Mouse (Mus musculus): Measurements from ENCODE around the gene E130311K13Rik. TPM values are rescaled to one million over a fixed set of nuclear protein-coding genes. Genes with fewer than 3 reads are reported as not detected.

Gene E130311K13Rik
- polyA plus RNA-seq, 1 experiment from 2014 or later, result 5.3 TPM

- H3K4me2 ChIP-seq, result no peak overlapping the region
- no peaks in the 10 kb centered on the region for H3K9me3 ChIP-seq (replicated peaks)
- no peaks in the 10 kb centered on the region for H3K27me3 ChIP-seq (replicated peaks)
- no peak overlapping the region for H3K9ac ChIP-seq
- no peak overlapping the region for H3K27ac ChIP-seq (ENCODE audit: poor library complexity, severe bottlenecking)
- no peaks in the 10 kb centered on the region for H3K36me3 ChIP-seq
- H3K4me1 ChIP-seq (replicated peaks), result peaks cover 5% of the 10 kb centered on the region; the same call in 1 of the 2 replicates
- ATAC-seq (ENCODE audit: insufficient number of reproducible peaks, low FRiP score), result no peak
- 69% methylated on average over 7 of the region's 7 CpGs for WGBS
- H3K4me3 ChIP-seq, result no peak overlapping the region
Observed at GRCm38 (mm10) chr3:63893677-63894076, 35.6 kb downstream of the E130311K13Rik start.

GRCm38 (mm10) chr3:63892154-63892553 is 37.1 kb downstream of the E130311K13Rik start:
- H3K27ac ChIP-seq (ENCODE audit: poor library complexity, severe bottlenecking), result no peak overlapping the region
- no peak overlapping the region for H3K4me2 ChIP-seq
- H3K4me1 ChIP-seq (replicated peaks), result no peaks in the 10 kb centered on the region
- H3K36me3 ChIP-seq, result no peaks in the 10 kb centered on the region
- 46% methylated on average over 3 of the region's 3 CpGs for WGBS
- H3K4me3 ChIP-seq, result no peak overlapping the region
- no peaks in the 10 kb centered on the region for H3K9me3 ChIP-seq (replicated peaks)
- H3K9ac ChIP-seq, result no peak overlapping the region
- no peaks in the 10 kb centered on the region for H3K27me3 ChIP-seq (replicated peaks)
- no peak for ATAC-seq (ENCODE audit: insufficient number of reproducible peaks, low FRiP score)

- no peaks in the 10 kb centered on the region for H3K36me3 ChIP-seq
- H3K4me2 ChIP-seq, result no peak overlapping the region
- no peaks in the 10 kb centered on the region for H3K27me3 ChIP-seq (replicated peaks)
- WGBS, result 85% methylated on average over 2 of the region's 2 CpGs
- H3K4me3 ChIP-seq, result no peak overlapping the region
- no peak for ATAC-seq (ENCODE audit: insufficient number of reproducible peaks, low FRiP score)
- no peaks in the 10 kb centered on the region for H3K4me1 ChIP-seq (replicated peaks)
- no peak overlapping the region for H3K27ac ChIP-seq (ENCODE audit: poor library complexity, severe bottlenecking)
- no peak overlapping the region for H3K9ac ChIP-seq
- H3K9me3 ChIP-seq (replicated peaks), result 0 out of 2 replicates have a peak, but pooled peaks cover 5% of the 10 kb centered on the region
Observed at GRCm38 (mm10) chr3:63881065-63881464, 48.2 kb downstream of the E130311K13Rik start.

- H3K27me3 ChIP-seq (replicated peaks), result no peaks in the 10 kb centered on the region
- no peak for ATAC-seq (ENCODE audit: insufficient number of reproducible peaks, low FRiP score)
- 42% methylated on average over 4 of the region's 4 CpGs for WGBS
- no peaks in the 10 kb centered on the region for H3K4me1 ChIP-seq (replicated peaks)
- H3K36me3 ChIP-seq, result no peaks in the 10 kb centered on the region
- no peaks in the 10 kb centered on the region for H3K9me3 ChIP-seq (replicated peaks)
- H3K4me3 ChIP-seq, result no peak overlapping the region
- H3K9ac ChIP-seq, result no peak overlapping the region
- no peak overlapping the region for H3K27ac ChIP-seq (ENCODE audit: poor library complexity, severe bottlenecking)
- H3K4me2 ChIP-seq, result no peak overlapping the region
Observed at GRCm38 (mm10) chr3:63878995-63879666, 50.1 kb downstream of the E130311K13Rik start.

GRCm38 (mm10) chr3:63872818-63873217 is 56.5 kb downstream of the E130311K13Rik start:
- H3K4me2 ChIP-seq, result no peak overlapping the region
- no peaks in the 10 kb centered on the region for H3K36me3 ChIP-seq
- no peak overlapping the region for H3K4me3 ChIP-seq
- 29% methylated on average over 1 of the region's 1 CpGs for WGBS
- ATAC-seq (ENCODE audit: insufficient number of reproducible peaks, low FRiP score), result no peak
- H3K4me1 ChIP-seq (replicated peaks), result no peaks in the 10 kb centered on the region
- no peaks in the 10 kb centered on the region for H3K9me3 ChIP-seq (replicated peaks)
- no peaks in the 10 kb centered on the region for H3K27me3 ChIP-seq (replicated peaks)
- H3K27ac ChIP-seq (ENCODE audit: poor library complexity, severe bottlenecking), result no peak overlapping the region
- H3K9ac ChIP-seq, result no peak overlapping the region

- H3K27ac ChIP-seq (ENCODE audit: poor library complexity, severe bottlenecking), result no peak overlapping the region
- 48% methylated on average over 2 of the region's 2 CpGs for WGBS
Observed at GRCm38 (mm10) chr3:63871249-63871648, 58.0 kb downstream of the E130311K13Rik start.

GRCm38 (mm10) chr3:63868285-63868684 is 61.0 kb downstream of the E130311K13Rik start:
- Histone ChIP-seq H3K4me1 (replicated peaks) (no peaks in the 10 kb centered on the region), H3K27ac (ENCODE audit: poor library complexity, severe bottlenecking) (no peak overlapping the region), H3K27me3 (replicated peaks) (no peaks in the 10 kb centered on the region), H3K4me2 (no peak overlapping the region), H3K4me3 (no peak overlapping the region), H3K9ac (no peak overlapping the region), H3K9me3 (replicated peaks) (no peaks in the 10 kb centered on the region), H3K36me3 (no peaks in the 10 kb centered on the region)
- ATAC-seq (ENCODE audit: insufficient number of reproducible peaks, low FRiP score), result no peak
- WGBS, result 58% methylated on average over 1 of the region's 1 CpGs

More at GRCm38 (mm10) chr3:63871249-63871648, 58.0 kb downstream of the E130311K13Rik start:
- Histone ChIP-seq H3K27me3 (replicated peaks) (no peaks in the 10 kb centered on the region), H3K4me3 (no peak overlapping the region), H3K36me3 (no peaks in the 10 kb centered on the region), H3K9me3 (replicated peaks) (no peaks in the 10 kb centered on the region), H3K4me2 (no peak overlapping the region), H3K9ac (no peak overlapping the region), H3K4me1 (replicated peaks) (no peaks in the 10 kb centered on the region)
- no peak for ATAC-seq (ENCODE audit: insufficient number of reproducible peaks, low FRiP score)

GRCm38 (mm10) chr3:63865069-63865468 is 64.2 kb downstream of the E130311K13Rik start:
- H3K27ac ChIP-seq (ENCODE audit: poor library complexity, severe bottlenecking), result no peak overlapping the region
- H3K4me1 ChIP-seq (replicated peaks), result no peaks in the 10 kb centered on the region
- no peak overlapping the region for H3K9ac ChIP-seq
- H3K4me2 ChIP-seq, result no peak overlapping the region
- H3K9me3 ChIP-seq (replicated peaks), result no peaks in the 10 kb centered on the region
- no peak overlapping the region for H3K4me3 ChIP-seq
- H3K27me3 ChIP-seq (replicated peaks), result no peaks in the 10 kb centered on the region
- H3K36me3 ChIP-seq, result no peaks in the 10 kb centered on the region
- 60% methylated on average over 2 of the region's 2 CpGs for WGBS
- no peak for ATAC-seq (ENCODE audit: insufficient number of reproducible peaks, low FRiP score)

Other genes starting within 250 kb of the E130311K13Rik start
- gene Plch1, start 30.0 kb downstream of the E130311K13Rik start, polyA plus RNA-seq (2016; fragmentation: Nextera tagmentation; extraction: Ambion mirVana), result 0.50 and 0.68 TPM in 2 replicates
- gene Slc33a1, start 35.3 kb upstream of the E130311K13Rik start, polyA plus RNA-seq (2016; fragmentation: Nextera tagmentation; extraction: Ambion mirVana), result 10.3 and 10.7 TPM in 2 replicates
- 45.6 TPM in 2 replicates for gene Gmps, start 46.6 kb upstream of the E130311K13Rik start, polyA plus RNA-seq (2016; fragmentation: Nextera tagmentation; extraction: Ambion mirVana)
- gene Vmn2r1, start 152.1 kb upstream of the E130311K13Rik start, polyA plus RNA-seq (2016; fragmentation: Nextera tagmentation; extraction: Ambion mirVana), result 0.03 and 0.05 TPM in 2 replicates
- not detected in 2 replicates for gene Vmn2r2, start 212.5 kb upstream of the E130311K13Rik start, polyA plus RNA-seq (2016; fragmentation: Nextera tagmentation; extraction: Ambion mirVana)